Mouse (Mus musculus) forebrain, postnatal 0 days (tissue): Measurements from ENCODE around the gene Il4i1. TPM values are rescaled to one million over a fixed set of nuclear protein-coding genes. Genes with fewer than 3 reads are reported as not detected.

Experiments
- ATAC-seq: fragments of 200-750 bp; cut with Nextera tagmentation; 2 replicates; pipeline ENCODE4 v1.8.0; 2017; ENCODE audit warnings: mild to moderate bottlenecking, moderate library complexity
- DNase-seq: peaks from one replicate; pipeline ENCODE4 v3.0.0-alpha.2; 2015
- H3K27ac ChIP-seq: fragments of 300-500 bp; sonication (generic); 2 replicates; pipeline ENCODE4 v1.5.1; 2014; ENCODE audit warnings: low read depth, mild to moderate bottlenecking, antibody characterized with exemption, low read length, moderate library complexity, mixed read lengths
- H3K27me3 ChIP-seq: fragments of 300-500 bp; sonication (generic); 2 replicates; pipeline ENCODE4 v1.6.1; 2014; ENCODE audit warnings: mild to moderate bottlenecking, low read length, mixed read lengths; ENCODE audit not compliant: insufficient read depth
- H3K36me3 ChIP-seq: fragments of 300-500 bp; sonication (generic); 2 replicates; pipeline ENCODE4 v1.6.1; 2014; ENCODE audit warnings: mild to moderate bottlenecking, moderate library complexity; ENCODE audit not compliant: insufficient read depth
- H3K4me1 ChIP-seq: fragments of 300-500 bp; sonication (generic); 2 replicates; pipeline ENCODE4 v1.6.1; 2014; ENCODE audit warnings: antibody characterized with exemption; ENCODE audit not compliant: insufficient read depth
- H3K4me2 ChIP-seq: fragments of 300-500 bp; sonication (generic); 2 replicates; pipeline ENCODE4 v1.6.1; 2014; ENCODE audit warnings: low read depth, mild to moderate bottlenecking, moderate library complexity
- H3K4me3 ChIP-seq: fragments of 300-500 bp; sonication (generic); 2 replicates; pipeline ENCODE4 v1.5.1; 2014; ENCODE audit warnings: low read depth, low read length, mixed read lengths
- H3K9ac ChIP-seq: fragments of 300-500 bp; sonication (generic); 2 replicates; pipeline ENCODE4 v1.6.1; 2014; ENCODE audit warnings: mild to moderate bottlenecking
- H3K9me3 ChIP-seq: fragments of 300-500 bp; sonication (generic); 2 replicates; pipeline ENCODE4 v1.6.1; 2016; ENCODE audit warnings: low read length
- CTCF ChIP-seq: sonication (generic); IDR thresholded peaks from 2 replicates; pipeline ENCODE4 v1.5.1; 2016; ENCODE audit warnings: antibody characterized with exemption, control low read depth, low read depth
- WGBS: fragments of 180-500 bp; shearing (Covaris S2); extraction: QIAGEN DNeasy Blood & Tissue Kit; methylation state at CpG from one replicate; pipeline ENCODE4 v1.1.7; 2014; 5-methylcytosine and 5-hydroxymethylcytosine counted together
- polyA plus RNA-seq: library from polyadenylated mRNA; unstranded; fragments of >200 nt; fragmentation: Nextera tagmentation; extraction: Ambion mirVana; gene quantifications from 2 replicates; pipeline ENCODE4 v1.2.1, GENCODE M21; 2015
- total RNA-seq: library from RNA; depleted of rRNA; stranded (reverse); fragments of >200 nt; gene quantifications from 2 replicates; pipeline ENCODE4 v1.2.3, GENCODE M21; 2014

Il4i1 gene
- total and polyA plus RNA-seq, 2 experiments from 2014 or later, result 0.21 to 1.3 TPM

- H3K27ac ChIP-seq, result no peak overlapping the region
- no peak overlapping the region for H3K4me2 ChIP-seq
- no peaks in the 10 kb centered on the region for H3K27me3 ChIP-seq
- DNase-seq (no peak), ATAC-seq (no peak)
- 82% methylated on average over 11 of the region's 11 CpGs for WGBS
- TF ChIP-seq CTCF, result no peak
- peaks cover 52% of the 10 kb centered on the region for H3K36me3 ChIP-seq
- H3K9me3 ChIP-seq, result no peaks in the 10 kb centered on the region
- H3K4me1 ChIP-seq, result peaks cover 13% of the 10 kb centered on the region
- H3K9ac ChIP-seq, result no peak overlapping the region
- no peak overlapping the region for H3K4me3 ChIP-seq
These were observed 47.9 kb downstream of the Il4i1 start for GRCm38 (mm10) chr7:44863982-44864494.

DNA sequence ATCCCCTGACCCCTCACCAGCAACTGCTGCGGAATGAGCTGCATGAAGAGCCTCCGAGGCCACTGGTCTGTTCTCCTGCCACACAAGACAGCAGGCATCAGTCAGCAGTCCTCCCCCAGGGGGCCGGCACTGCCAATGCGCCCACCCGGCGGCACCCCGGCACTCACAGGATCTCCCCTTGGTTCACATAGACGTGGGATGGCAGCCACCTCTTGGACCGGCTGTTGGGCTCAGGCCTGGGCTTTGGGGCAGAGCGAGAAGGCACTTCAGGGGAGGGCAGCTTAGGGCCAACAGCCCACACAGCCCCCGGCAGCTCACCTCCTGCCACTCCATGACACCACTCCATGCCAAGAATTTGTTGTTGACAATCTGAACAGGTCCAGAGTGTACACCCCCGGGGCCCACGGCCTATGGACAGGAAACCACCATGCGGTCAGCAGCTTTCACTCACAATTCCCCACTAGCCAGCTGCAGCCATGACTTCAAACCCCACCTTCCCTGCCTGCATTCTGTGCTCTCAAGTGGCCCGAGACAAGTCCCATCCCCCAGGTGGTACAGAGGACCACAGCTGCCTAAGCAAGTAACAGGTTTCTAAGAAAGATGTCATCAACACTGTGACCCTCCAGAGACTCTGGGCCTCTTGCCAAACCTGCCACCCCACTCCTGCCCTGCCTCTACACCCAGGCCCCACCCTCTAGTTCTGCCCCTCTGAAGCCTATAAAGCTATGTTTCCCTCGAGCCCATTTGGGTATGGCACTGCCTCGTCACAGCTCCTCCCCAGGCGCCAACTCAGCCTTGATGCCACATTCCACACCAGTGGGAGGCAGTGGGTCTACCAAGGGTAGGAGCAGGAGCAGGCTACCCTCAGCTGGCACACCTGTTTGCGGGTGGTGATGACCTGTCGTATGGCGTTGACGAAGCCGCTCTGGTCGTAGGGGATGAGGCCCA, 48.7 kb downstream of the Il4i1 start:
- Histone ChIP-seq H3K4me3 (no peak overlapping the region), H3K4me1 (peaks cover 13% of the 10 kb centered on the region), H3K9ac (no peak overlapping the region), H3K27me3 (no peaks in the 10 kb centered on the region), H3K27ac (no peak overlapping the region), H3K9me3 (no peaks in the 10 kb centered on the region), H3K36me3 (peaks cover 45% of the 10 kb centered on the region), H3K4me2 (no peak overlapping the region)
- 78% methylated on average over 24 of the region's 24 CpGs for WGBS
- ATAC-seq (no peak), DNase-seq (no peak)
- TF ChIP-seq CTCF, result no peak

DNA sequence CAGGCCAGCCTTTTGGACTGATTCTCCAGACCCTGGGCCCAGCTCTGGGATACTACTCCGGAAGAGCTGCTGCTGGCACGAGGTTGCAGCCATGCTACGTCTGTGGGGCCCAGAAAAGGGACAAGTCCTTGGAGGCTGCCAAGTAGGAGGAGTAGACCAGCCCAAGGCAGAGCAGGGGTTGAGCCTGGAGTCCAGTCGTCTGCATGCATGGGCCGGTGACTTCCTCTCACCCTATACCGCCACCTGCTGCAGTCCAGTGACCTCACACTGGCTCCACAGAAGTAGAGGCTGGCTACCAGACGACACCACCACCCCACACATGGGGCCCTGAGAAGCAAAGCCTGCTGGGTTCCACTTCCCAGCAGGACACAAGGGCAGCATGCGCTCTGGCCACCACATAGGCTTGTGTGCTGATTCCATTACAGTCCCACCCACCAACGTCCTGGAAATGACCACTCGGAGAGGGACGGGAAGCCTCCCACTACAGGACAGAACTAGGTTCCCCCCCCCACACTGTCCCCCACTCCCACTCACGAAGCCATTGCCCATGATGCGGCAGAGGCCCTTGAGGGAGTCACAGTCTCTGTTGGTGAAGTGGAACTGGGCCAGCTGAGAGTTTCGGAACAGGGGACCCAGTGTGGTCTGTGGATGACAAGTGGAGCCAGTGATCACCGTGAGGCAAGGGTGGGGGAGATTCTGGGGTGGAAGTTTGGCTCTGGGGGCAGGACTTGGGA, 50.3 kb downstream of the Il4i1 start:
- H3K4me1 ChIP-seq, result peaks cover 18% of the 10 kb centered on the region
- H3K9ac ChIP-seq, result no peak overlapping the region; the same call in 1 of the 2 replicates
- DNase-seq, result no peak
- 0 out of 2 replicates have a peak overlapping the region, but pooled peaks have one; percentile 82 for H3K4me3 ChIP-seq
- H3K4me2 ChIP-seq, result peak overlapping the region; percentile 80
- no peak for TF ChIP-seq CTCF
- H3K27me3 ChIP-seq, result no peaks in the 10 kb centered on the region
- no peaks in the 10 kb centered on the region for H3K9me3 ChIP-seq
- no peak for ATAC-seq
- peaks cover 44% of the 10 kb centered on the region for H3K36me3 ChIP-seq
- 35% methylated on average over 15 of the region's 15 CpGs for WGBS
- H3K27ac ChIP-seq, result no peak overlapping the region

DNA sequence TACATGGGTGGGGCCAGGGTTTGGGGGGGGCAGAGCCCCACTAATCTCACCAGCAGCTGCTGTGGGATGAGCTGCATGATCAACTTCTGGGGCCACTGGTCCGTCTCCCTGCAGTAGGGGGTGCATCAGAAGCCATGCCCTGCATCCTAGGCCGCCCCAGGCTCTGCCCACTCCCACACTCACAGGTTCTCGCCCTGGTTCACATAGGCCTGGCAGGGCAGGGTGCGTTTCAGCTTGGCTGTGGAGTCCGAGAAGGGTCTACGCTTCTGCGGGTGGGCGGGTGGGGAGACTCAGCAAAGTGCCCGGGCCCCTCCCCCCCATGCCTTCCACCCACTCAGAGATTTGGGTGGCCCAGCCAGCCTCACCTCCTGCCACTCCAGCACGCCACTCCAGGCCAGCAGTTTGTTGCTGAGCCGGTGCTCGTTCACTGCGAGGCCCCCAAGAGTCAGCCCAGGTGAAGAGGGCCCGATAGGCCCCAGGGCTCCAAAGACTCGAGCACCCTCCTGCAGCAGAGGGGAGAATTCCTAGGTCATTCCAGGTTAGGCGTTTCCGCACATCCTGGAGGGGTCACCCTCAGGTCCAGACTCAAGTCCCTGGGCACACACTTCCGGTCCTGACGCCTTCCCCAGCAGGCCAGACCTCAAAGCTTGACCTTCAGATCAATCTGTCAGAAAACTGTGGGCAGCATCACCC, 51.0 kb downstream of the Il4i1 start:
- ATAC-seq (no peak), DNase-seq (no peak)
- Histone ChIP-seq H3K4me1 (peaks cover 18% of the 10 kb centered on the region), H3K4me2 (peak overlapping the region; percentile 80), H3K9ac (peak overlapping the region; percentile 99), H3K4me3 (peak overlapping the region; percentile 82), H3K36me3 (peaks cover 36% of the 10 kb centered on the region), H3K9me3 (no peaks in the 10 kb centered on the region), H3K27ac (peak overlapping the region; percentile 15; the same call in 1 of the 2 replicates), H3K27me3 (no peaks in the 10 kb centered on the region)
- 63% methylated on average over 19 of the region's 19 CpGs for WGBS
- no peak for TF ChIP-seq CTCF

DNA sequence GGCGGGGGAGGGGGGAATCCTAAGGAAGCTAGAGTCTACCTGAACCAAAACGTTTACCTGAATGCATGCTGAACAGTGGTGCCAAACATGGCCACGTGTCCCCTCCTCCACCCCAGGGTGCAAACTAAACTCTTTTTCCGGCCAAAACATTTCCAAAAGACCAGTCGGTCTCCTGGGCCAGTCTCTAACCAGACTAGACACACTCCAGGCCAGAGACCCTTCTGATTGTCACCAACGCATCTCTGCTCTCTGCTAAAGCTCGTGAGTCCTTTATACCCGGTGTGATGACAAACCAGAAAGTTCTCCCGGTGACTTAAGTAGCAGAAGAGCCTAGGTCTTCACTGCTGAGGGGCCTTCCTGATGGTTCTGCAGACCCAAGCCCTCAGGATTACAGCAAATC, 51.6 kb downstream of the Il4i1 start:
- whole genome bisulfite sequencing, result 38% methylated on average over 9 of the region's 9 CpGs
- DNase-seq (no peak), ATAC-seq (no peak)
- Histone ChIP-seq H3K4me3 (peak overlapping the region; percentile 82), H3K9ac (peak overlapping the region; percentile 99), H3K4me2 (peak overlapping the region; percentile 80), H3K4me1 (peaks cover 18% of the 10 kb centered on the region), H3K27ac (0 out of 2 replicates have a peak overlapping the region, but pooled peaks have one; percentile 9), H3K9me3 (no peaks in the 10 kb centered on the region), H3K36me3 (peaks cover 30% of the 10 kb centered on the region), H3K27me3 (no peaks in the 10 kb centered on the region)
- no peak for TF ChIP-seq CTCF

GRCm38 (mm10) chr7:44868465-44868864, 52.3 kb downstream of the Il4i1 start:
- Histone ChIP-seq H3K4me1 (peaks cover 18% of the 10 kb centered on the region), H3K4me2 (peak overlapping the region; percentile 80), H3K27ac (peak overlapping the region; percentile 96), H3K9me3 (no peaks in the 10 kb centered on the region), H3K9ac (peak overlapping the region; percentile 99), H3K36me3 (peaks cover 23% of the 10 kb centered on the region), H3K4me3 (peak overlapping the region; percentile 82), H3K27me3 (no peaks in the 10 kb centered on the region)
- TF ChIP-seq CTCF, result no peak
- DNase-seq (no peak), ATAC-seq (no peak)
- 3% methylated on average over 16 of the region's 16 CpGs for WGBS
